Mouse (Mus musculus) G1E-ER4 (cell line): Measurements from ENCODE around the gene Cfl2. TPM values are rescaled to one million over a fixed set of nuclear protein-coding genes. Genes with fewer than 3 reads are reported as not detected.

Source experiments
- GATA1 ChIP-seq: IDR thresholded peaks from one replicate; pipeline ENCODE4 v1.8.0; 2012; ENCODE audit warnings: low read length, inconsistent platforms
- polyA plus RNA-seq: library from polyadenylated mRNA; stranded (reverse); fragments of >175 nt; gene quantifications from 2 replicates; pipeline ENCODE4 v1.2.3, GENCODE M21; 2012

Gene Cfl2
- polyA plus RNA-seq, 1 experiment, result 3.3 TPM

GRCm38 (mm10) chr12:54835608-54836570 is 26.8 kb downstream of the Cfl2 start:
- TF ChIP-seq GATA1, result no peak

GRCm38 (mm10) chr12:54834925-54835447 is 27.7 kb downstream of the Cfl2 start:
- TF ChIP-seq GATA1, result no peak

GRCm38 (mm10) chr12:54833856-54834399 is 28.7 kb downstream of the Cfl2 start:
- TF ChIP-seq GATA1, result no peak

- TF ChIP-seq GATA1, result no peak
Measured at GRCm38 (mm10) chr12:54830574-54830973, 32.1 kb downstream of the Cfl2 start.

- TF ChIP-seq GATA1, result no peak
Measured at GRCm38 (mm10) chr12:54829876-54830275, 32.8 kb downstream of the Cfl2 start.

DNA sequence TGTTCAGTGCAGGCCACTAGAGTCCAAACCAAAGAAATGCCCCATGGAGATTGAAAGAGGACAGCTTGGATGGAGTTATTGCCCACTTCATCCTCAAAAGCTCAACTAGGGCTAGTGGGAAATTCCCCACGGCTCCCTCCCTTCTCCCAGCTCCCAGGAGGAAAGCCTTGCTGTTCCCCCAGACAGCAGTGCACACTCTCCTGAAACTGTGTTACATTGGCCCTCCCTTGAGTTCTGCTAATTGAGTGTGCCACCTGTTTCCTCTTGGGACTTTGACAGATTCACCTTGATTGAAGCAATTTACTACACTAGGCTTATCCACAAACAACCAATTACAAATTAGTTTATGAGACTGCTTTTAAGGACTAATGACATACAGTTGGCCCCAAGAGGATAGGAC is 34.6 kb downstream of the Cfl2 start:
- TF ChIP-seq GATA1, result no peak

GRCm38 (mm10) chr12:54825202-54825601 is 37.5 kb downstream of the Cfl2 start:
- no peak for TF ChIP-seq GATA1

DNA sequence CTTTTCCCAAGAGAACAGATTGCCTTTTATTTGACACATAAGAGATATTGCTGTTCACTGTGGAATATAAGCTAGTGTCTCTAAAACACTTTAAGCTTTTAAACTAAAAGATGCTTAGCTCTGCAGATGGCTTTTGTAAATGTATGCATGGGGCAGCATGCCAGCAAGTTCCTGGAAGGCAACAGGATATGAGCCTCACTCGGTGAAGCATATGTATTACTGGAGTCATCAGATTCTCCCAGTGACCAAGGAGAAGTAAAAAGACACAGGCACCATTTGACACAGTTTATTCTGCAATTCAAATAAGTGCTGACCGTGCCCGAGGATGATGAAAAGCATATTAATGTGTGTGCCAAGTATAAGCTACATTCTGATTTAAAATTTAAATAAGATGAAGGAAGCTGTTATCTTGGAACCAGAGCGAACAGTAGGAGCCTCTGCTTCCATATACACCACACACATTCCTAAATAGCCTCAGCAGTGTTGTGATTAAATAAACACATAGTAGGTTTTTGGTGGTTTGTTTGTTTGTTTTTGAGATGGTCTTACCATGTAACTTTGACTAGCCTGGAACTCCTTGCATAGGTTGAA is 39.7 kb downstream of the Cfl2 start:
- TF ChIP-seq GATA1, result no peak

DNA sequence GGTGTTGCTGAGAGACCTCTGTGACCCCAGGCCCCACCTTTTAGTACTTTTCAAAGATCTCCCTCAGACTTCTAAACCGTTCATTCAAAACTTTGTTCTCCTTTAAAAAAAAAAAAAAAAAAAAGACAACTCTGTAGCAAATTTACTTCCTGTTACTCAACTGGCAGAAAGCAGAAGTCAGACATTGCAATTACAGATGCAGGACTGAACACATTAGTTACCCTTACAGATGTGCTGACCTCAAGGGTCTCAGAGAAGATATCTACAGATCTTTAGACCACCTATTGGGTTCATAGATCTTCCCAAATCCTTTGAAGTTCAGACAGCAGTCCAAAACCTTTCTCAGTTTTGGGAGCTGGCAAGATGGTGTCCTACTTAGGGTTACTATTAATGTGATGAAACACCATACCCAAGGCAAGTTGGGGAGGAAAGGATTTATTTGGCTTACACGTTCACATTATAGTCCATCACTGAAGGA is 42.0 kb downstream of the Cfl2 start:
- TF ChIP-seq GATA1, result no peak

- no peak for TF ChIP-seq GATA1
Measured at GRCm38 (mm10) chr12:54819181-54819935, 43.3 kb downstream of the Cfl2 start.

DNA sequence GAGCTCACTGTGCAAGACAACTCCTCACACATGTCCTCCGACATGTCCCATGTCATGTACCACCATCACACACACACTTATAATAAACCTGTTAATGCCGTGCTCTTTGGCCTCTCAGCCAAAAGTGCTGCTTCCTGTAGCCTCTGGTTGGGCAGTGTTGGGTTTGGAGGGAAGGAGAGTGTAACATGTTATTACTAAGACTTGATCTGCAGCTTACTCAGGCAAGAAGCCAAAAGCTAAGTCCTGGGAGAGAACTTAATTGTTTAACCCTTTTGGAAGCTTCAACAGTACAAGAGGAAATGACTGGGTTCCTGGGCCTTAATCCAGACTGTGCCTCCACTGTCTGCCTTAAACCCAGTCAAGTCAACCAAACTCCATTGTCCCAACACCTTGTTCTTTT is 52.5 kb downstream of the Cfl2 start:
- TF ChIP-seq GATA1, result no peak

Other genes with a start within 250 kb of the Cfl2 start
- gene Sptssa, start 206.3 kb downstream of the Cfl2 start, polyA plus RNA-seq, result 14.7 and 16.6 TPM in 2 replicates
- 50.8 and 100 TPM in 2 replicates for gene Eapp, start 167.0 kb downstream of the Cfl2 start, polyA plus RNA-seq
- gene Snx6, start 67.2 kb downstream of the Cfl2 start, polyA plus RNA-seq, result 7.4 and 10.3 TPM in 2 replicates
- 0.99 TPM in 1 of 2 replicates, not detected in the other for gene Gm20403, start 123.7 kb upstream of the Cfl2 start, polyA plus RNA-seq
- gene Baz1a, start 151.5 kb upstream of the Cfl2 start, polyA plus RNA-seq, result 26.2 and 31.0 TPM in 2 replicates
- 0.54 and 0.69 TPM in 2 replicates for gene 2700097O09Rik, start 217.2 kb upstream of the Cfl2 start, polyA plus RNA-seq
- gene Srp54a, start 217.4 kb upstream of the Cfl2 start, polyA plus RNA-seq, result 32.2 and 38.7 TPM in 2 replicates